Mouse (Mus musculus) kidney, embryonic 16.5 days (tissue): Measurements from ENCODE around the gene Sult2a4. TPM values are rescaled to one million over a fixed set of nuclear protein-coding genes. Genes with fewer than 3 reads are reported as not detected.
"Not testable (repeated sequence)": the region's sequence is repeated elsewhere in the genome, so short reads cannot be mapped to it uniquely, and the experiment has no call there.

Source experiments
- ATAC-seq: fragments of 200-750 bp; cut with Nextera tagmentation; 2 replicates; pipeline ENCODE4 v1.8.0; 2017; ENCODE audit warnings: moderate TSS enrichment; ENCODE audit not compliant: low FRiP score, low TSS enrichment
- H3K27ac ChIP-seq: fragments of 300-500 bp; sonication (generic); 2 replicates; pipeline ENCODE4 v1.5.1; 2014; ENCODE audit warnings: low read length
- H3K27me3 ChIP-seq: fragments of 300-500 bp; sonication (generic); 2 replicates; pipeline ENCODE4 v1.6.1; 2014; ENCODE audit warnings: low read length, control low read depth, mixed read lengths; ENCODE audit not compliant: insufficient read depth
- H3K36me3 ChIP-seq: fragments of 300-500 bp; sonication (generic); 2 replicates; pipeline ENCODE4 v1.6.1; 2014; ENCODE audit warnings: low read length, control low read depth, mixed read lengths; ENCODE audit not compliant: insufficient read depth
- H3K4me1 ChIP-seq: fragments of 300-500 bp; sonication (generic); 2 replicates; pipeline ENCODE4 v1.6.1; 2014; ENCODE audit warnings: low read length, control low read depth, mixed read lengths; ENCODE audit not compliant: insufficient read depth
- H3K4me2 ChIP-seq: fragments of 300-500 bp; sonication (generic); replicated peaks from 2 replicates; pipeline ENCODE4 v1.6.1; 2014; ENCODE audit warnings: low read depth, low read length
- H3K4me3 ChIP-seq: fragments of 300-500 bp; sonication (generic); 2 replicates; pipeline ENCODE4 v1.5.1; 2014; ENCODE audit warnings: mild to moderate bottlenecking, low read length
- H3K9ac ChIP-seq: fragments of 300-500 bp; sonication (generic); replicated peaks from 2 replicates; pipeline ENCODE4 v1.6.1; 2014; ENCODE audit warnings: low read length
- H3K9me3 ChIP-seq: fragments of 300-500 bp; sonication (generic); 2 replicates; pipeline ENCODE4 v1.6.1; 2016; ENCODE audit warnings: low read length, control low read depth
- WGBS: fragments of 180-500 bp; shearing (Covaris S2); extraction: QIAGEN DNeasy Blood & Tissue Kit; methylation state at CpG from one replicate; pipeline ENCODE4 v1.1.7; 2014; 5-methylcytosine and 5-hydroxymethylcytosine counted together
- polyA plus RNA-seq: library from polyadenylated mRNA; unstranded; fragments of >200 nt; fragmentation: Nextera tagmentation; extraction: Ambion mirVana; gene quantifications from 2 replicates; pipeline ENCODE4 v1.2.1, GENCODE M21; 2015

Sult2a4 gene
- polyA plus RNA-seq: not detected in 2 replicates

GRCm38 (mm10) chr7:13989507-13989906 lies at the start of gene Sult2a4:
Sult2a4 (minus strand) TSS chr7:13989607.
- ATAC-seq, H3K4me3 ChIP-seq, H3K27ac ChIP-seq, H3K4me2 ChIP-seq, H3K4me1 ChIP-seq, H3K27me3 ChIP-seq, H3K9ac ChIP-seq, H3K36me3 ChIP-seq, H3K9me3 ChIP-seq: not testable (repeated sequence)
- WGBS: 88% methylated on average over 6 of the region's 6 CpGs

GRCm38 (mm10) chr7:14030831-14031230 lies 41.4 kb upstream of the Sult2a4 start:
- H3K4me2 ChIP-seq, ATAC-seq: not testable (repeated sequence)

GRCm38 (mm10) chr7:14013083-14013482 lies 23.7 kb upstream of the Sult2a4 start:
- 0 out of 2 replicates have a peak, but pooled peaks cover 7% of the 10 kb centered on the region for H3K9me3 ChIP-seq
- H3K27ac ChIP-seq: no peak overlapping the region
- H3K36me3 ChIP-seq: no peaks in the 10 kb centered on the region
- no peak overlapping the region for H3K4me3 ChIP-seq
- ATAC-seq: no peak
- no peak overlapping the region for H3K4me2 ChIP-seq
- no peak overlapping the region for H3K9ac ChIP-seq
- H3K4me1 ChIP-seq: no peaks in the 10 kb centered on the region
- WGBS: 84% methylated on average over 8 of the region's 8 CpGs
- no peaks in the 10 kb centered on the region for H3K27me3 ChIP-seq

More at GRCm38 (mm10) chr7:14030831-14031230, 41.4 kb upstream of the Sult2a4 start:
- H3K9ac ChIP-seq, H3K27me3 ChIP-seq, H3K4me3 ChIP-seq, H3K4me1 ChIP-seq, H3K36me3 ChIP-seq, H3K27ac ChIP-seq: not testable (repeated sequence)
- H3K9me3 ChIP-seq: peaks cover 13% of the 10 kb centered on the region; the same call in 1 of the 2 replicates

GRCm38 (mm10) chr7:14010686-14011085 lies 21.3 kb upstream of the Sult2a4 start:
- H3K4me2 ChIP-seq, H3K27me3 ChIP-seq, H3K27ac ChIP-seq, H3K4me3 ChIP-seq, H3K9ac ChIP-seq, H3K36me3 ChIP-seq, ATAC-seq, H3K9me3 ChIP-seq, H3K4me1 ChIP-seq: not testable (repeated sequence)

Other genes with a start within 250 kb of the Sult2a4 start
- not detected in 2 replicates for gene Sult2a1, start 152.2 kb downstream of the Sult2a4 start, polyA plus RNA-seq
- gene Sult2a3, start 133.4 kb upstream of the Sult2a4 start, polyA plus RNA-seq: not detected in 2 replicates